Mouse (Mus musculus): ENCODE results near the gene Chpf. TPM values are rescaled to one million over a fixed set of nuclear protein-coding genes. Genes with fewer than 3 reads are reported as not detected.
A peak's percentile ranks its signal among the peaks of the same experiment; 100 is the strongest.

Chpf gene
- polyA plus RNA-seq, 1 experiment from 2014 or later, result 29.8 TPM

DNA sequence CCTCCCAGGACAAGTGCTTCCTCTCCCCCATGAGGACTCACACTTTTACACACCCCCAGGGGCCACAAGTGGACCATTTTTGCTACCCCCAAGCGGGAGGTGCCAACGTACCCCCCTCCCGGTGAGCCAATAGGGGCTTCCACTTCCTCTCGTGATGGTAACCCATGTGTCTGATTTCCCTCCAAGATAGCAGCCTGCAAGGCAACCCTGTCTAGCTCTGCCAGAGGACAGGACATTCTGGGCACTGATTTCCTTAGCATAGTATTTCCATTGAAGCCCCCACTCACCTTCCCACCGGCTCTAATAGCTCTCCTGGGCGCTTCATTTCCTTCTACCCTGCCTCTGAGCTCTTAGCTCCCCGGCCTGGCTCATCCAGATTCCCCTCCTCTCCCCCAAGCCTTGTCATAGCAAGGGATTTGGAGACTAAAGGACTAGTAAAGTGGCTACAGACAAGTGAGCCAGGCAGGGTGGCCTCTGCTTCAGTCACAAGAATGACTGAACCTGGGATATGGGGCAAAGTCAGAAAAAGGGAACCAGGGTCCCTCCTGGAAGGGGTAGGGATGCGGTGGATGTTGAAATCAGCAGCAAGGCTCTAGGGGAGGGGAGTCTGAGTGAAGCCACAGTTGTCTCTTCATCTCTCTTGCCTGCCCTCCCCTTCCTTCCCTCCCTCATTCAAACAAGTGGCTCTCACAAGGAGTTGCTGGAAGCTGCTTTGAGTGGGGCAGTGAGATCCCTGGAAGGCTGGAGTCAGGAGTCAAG lies 29.6 kb downstream of the Chpf start:
- 2% methylated on average over 8 of the region's 8 CpGs for WGBS
- peak overlapping the region; percentile 51; the same call in 1 of the 2 replicates for H3K4me3 ChIP-seq
- peak overlapping the region; percentile 75 for H3K27ac ChIP-seq
- H3K4me1 ChIP-seq (replicated peaks), result peaks cover 100% of the 10 kb centered on the region
- DNase-seq (ENCODE audit: low spot score), result peak; percentile 30
- no peaks in the 10 kb centered on the region for H3K9me3 ChIP-seq
- no peaks in the 10 kb centered on the region for H3K36me3 ChIP-seq
- peaks cover 99% of the 10 kb centered on the region for H3K27me3 ChIP-seq (ENCODE audit: insufficient read depth, poor library complexity, severe bottlenecking)

DNA sequence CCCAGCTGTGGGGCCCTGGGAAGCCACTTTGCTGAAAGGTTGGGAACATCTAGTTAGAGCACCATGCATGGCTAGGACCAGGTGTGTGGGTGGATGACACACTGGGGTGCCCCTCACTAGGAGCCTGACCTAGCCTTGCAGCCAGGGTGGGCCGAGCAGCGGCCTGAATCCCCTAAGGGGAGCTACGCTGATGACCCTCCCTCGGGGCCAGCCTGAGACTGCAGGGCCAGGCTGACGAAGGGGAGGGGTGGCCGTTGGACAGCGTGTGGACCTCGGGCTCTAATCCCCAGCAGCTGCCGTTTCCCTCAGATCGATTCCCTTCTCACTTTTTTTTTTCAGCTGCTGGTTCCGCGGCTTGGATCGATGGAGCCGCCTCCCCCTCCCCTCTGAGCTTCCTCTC lies 30.2 kb downstream of the Chpf start:
- Histone ChIP-seq H3K4me3 (peak overlapping the region; percentile 6), H3K9me3 (no peaks in the 10 kb centered on the region), H3K36me3 (no peaks in the 10 kb centered on the region), H3K27ac (peak overlapping the region; percentile 75), H3K4me1 (replicated peaks) (peaks cover 100% of the 10 kb centered on the region), H3K27me3 (ENCODE audit: insufficient read depth, poor library complexity, severe bottlenecking) (peaks cover 96% of the 10 kb centered on the region)
- under 1% methylated on average over 14 of the region's 14 CpGs for WGBS
- peak; percentile 51 for DNase-seq (ENCODE audit: low spot score)

DNA sequence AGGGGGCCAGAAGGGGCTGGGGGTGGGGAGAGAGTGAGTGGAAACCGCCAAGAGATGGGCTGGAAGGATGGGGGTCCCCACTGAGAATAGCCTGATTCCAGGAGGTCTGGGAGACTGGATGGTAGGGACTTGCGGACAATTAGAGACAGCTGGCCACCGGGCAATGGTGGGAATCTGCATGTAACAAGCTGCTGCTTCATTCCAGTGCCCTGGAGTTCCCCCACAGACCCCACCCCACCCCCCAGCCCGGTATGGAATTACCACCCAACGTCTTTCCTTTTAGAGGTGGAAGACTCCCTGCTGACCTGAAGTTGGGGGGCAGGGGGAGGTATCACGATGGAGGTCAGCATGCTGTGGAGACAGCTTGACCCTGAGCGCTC lies 31.1 kb downstream of the Chpf start:
- Histone ChIP-seq H3K27ac (peak overlapping the region; percentile 84), H3K9me3 (no peaks in the 10 kb centered on the region), H3K36me3 (0 out of 2 replicates have a peak, but pooled peaks cover 2% of the 10 kb centered on the region), H3K27me3 (ENCODE audit: insufficient read depth, poor library complexity, severe bottlenecking) (peaks cover 92% of the 10 kb centered on the region), H3K4me3 (peak overlapping the region; percentile 37), H3K4me1 (replicated peaks) (peaks cover 100% of the 10 kb centered on the region)
- DNase-seq (ENCODE audit: low spot score), result peak; percentile 65
- 2% methylated on average over 7 of the region's 7 CpGs for WGBS

DNA sequence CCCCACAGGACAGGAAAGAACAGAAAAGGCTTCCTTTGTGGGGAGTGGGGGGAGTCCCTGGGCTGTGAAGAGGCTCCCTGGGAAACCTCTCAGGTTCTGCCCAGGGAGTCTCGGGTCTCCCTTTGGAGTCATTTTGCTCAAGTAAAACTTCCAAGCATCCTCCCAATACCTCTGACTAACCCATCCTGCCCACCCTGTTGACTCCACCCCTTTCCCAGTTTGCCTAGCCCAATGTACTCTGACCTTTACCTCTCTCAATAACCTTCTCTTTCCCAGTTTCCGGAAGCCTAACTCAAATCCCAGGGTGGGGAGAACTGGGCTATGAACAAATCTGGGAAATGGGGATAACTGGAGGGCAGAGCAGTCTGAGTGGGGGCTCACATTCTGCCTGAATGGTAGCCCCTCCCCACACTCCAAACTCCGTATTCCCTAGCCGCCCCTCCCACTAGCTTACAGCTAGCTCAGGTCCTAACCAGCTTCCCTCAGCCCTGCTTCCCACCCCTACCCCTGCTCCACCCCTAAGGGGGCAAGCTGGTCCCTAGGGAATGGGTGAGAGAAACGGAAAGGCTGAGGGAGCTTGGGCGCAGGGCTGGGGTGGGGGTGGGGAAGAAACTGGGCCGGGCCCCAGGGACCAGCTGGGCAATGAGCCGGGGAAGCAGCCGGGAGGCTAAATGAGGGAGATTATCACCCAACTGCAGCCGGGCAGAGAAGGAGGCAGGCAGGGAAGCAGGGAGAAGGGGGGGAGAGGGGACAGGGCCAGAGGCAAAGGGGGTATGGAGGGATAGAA lies 31.6 kb downstream of the Chpf start:
- Histone ChIP-seq H3K36me3 (0 out of 2 replicates have a peak, but pooled peaks cover 2% of the 10 kb centered on the region), H3K4me1 (replicated peaks) (peaks cover 100% of the 10 kb centered on the region), H3K27ac (peak overlapping the region; percentile 84), H3K27me3 (ENCODE audit: insufficient read depth, poor library complexity, severe bottlenecking) (peaks cover 91% of the 10 kb centered on the region), H3K4me3 (peak overlapping the region; percentile 47), H3K9me3 (no peaks in the 10 kb centered on the region)
- 3% methylated on average over 10 of the region's 10 CpGs for WGBS
- peak; percentile 54 for DNase-seq (ENCODE audit: low spot score)

DNA sequence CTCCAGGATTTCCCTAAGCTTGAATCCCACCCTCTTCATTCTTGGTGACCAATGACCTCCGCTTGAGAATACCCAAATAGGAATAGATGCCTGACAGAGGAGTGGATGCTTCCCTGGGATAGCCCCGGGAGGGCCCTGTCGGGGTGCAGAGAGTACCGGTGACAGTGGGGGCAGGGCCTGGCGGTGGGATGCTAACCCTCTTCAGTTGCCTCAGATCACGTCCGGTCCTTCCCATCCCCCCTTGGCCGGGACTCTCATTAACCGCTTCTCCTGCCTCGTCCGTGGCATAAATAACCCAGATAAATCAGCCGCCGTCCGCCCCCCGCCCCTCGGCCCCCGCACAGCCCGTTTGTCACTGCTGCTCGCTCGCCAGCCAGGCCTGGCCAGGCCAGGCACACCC lies 32.5 kb downstream of the Chpf start:
- Histone ChIP-seq H3K9me3 (no peaks in the 10 kb centered on the region), H3K4me3 (peak overlapping the region; percentile 47), H3K27ac (peak overlapping the region; percentile 84), H3K27me3 (ENCODE audit: insufficient read depth, poor library complexity, severe bottlenecking) (peaks cover 83% of the 10 kb centered on the region), H3K36me3 (peaks cover 2% of the 10 kb centered on the region; the same call in 1 of the 2 replicates), H3K4me1 (replicated peaks) (peaks cover 100% of the 10 kb centered on the region)
- WGBS, result under 1% methylated on average over 20 of the region's 20 CpGs
- peak; percentile 52 for DNase-seq (ENCODE audit: low spot score)

DNA sequence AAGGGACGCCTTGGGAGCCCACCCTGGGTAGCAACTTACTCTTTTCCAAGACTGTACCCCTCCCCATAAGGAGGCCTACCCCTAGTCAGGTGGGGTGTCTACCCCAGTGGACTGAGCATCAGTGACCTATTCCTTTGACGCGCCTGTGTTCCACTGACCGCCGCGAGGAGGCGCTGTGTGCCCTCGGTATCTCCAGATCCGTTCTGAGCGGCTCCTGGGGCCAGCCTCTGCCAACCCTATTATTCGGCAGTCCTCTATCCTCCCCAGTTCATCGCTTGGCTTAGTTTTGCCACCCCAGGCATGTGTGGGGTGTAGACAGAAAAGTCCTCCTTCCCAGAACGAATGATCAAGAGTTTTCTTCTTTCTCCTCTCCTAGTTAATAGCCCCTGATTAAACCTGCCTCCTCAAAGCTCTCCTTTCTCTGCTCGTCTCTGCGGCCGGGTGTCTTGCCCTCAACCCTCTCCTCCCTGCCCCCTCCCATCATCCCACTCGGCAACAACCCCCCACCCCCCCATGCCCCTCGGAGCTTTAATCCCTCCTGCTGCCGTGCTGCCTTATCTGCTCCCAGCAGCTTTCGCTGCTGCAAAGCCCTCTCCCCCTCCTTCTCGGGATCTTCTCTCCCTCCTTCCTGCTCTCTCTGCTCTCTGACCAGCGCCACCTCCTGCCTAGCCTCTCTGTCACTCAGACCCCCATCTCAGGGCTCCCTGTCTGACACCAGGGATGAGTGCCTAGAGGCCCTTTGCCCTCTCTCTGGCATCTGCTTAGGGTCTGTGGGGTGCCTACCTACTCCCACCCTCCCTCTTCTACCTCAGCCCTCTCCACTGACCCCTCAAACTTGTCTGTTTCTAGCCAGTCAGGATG lies 33.1 kb downstream of the Chpf start:
- peak overlapping the region; percentile 84 for H3K27ac ChIP-seq
- peak; percentile 83 for DNase-seq (ENCODE audit: low spot score)
- H3K27me3 ChIP-seq (ENCODE audit: insufficient read depth, poor library complexity, severe bottlenecking), result peaks cover 76% of the 10 kb centered on the region
- H3K9me3 ChIP-seq, result no peaks in the 10 kb centered on the region
- peaks cover 100% of the 10 kb centered on the region for H3K4me1 ChIP-seq (replicated peaks)
- peak overlapping the region; percentile 47 for H3K4me3 ChIP-seq
- H3K36me3 ChIP-seq, result peaks cover 7% of the 10 kb centered on the region; the same call in 1 of the 2 replicates
- under 1% methylated on average over 22 of the region's 22 CpGs for WGBS

DNA sequence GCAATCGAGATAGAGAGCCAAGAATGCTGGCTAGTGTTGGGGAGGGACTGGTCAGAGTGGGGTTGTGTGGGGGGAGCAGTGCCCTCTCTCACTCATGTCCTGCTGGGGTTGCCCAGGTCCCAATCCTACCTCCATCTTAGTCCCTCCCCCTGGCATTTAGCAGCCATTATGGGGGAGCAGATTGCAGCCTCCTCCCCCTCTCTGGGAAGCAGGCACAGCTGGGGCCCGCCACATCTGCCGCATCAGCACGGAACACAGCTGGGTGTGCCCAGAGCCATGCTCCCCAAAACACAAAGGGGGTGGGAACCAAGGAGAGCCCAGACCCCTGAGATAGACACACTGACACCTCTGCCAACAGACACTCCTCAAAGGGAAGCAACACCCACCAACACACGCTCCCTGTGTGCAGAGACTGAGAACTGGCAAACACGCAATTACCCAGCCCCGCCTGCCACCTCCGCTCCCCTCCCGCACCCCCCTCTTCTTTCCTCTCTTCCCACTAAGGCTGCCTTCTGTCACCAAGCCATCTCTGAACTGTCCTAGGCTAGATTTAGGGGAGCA lies 33.9 kb downstream of the Chpf start:
- Histone ChIP-seq H3K27ac (peak overlapping the region; percentile 84), H3K4me1 (replicated peaks) (peaks cover 94% of the 10 kb centered on the region), H3K4me3 (peak overlapping the region; percentile 47), H3K27me3 (ENCODE audit: insufficient read depth, poor library complexity, severe bottlenecking) (peaks cover 69% of the 10 kb centered on the region), H3K9me3 (no peaks in the 10 kb centered on the region), H3K36me3 (peaks cover 14% of the 10 kb centered on the region)
- peak; percentile 16 for DNase-seq (ENCODE audit: low spot score)
- 17% methylated on average over 9 of the region's 9 CpGs for WGBS

DNA sequence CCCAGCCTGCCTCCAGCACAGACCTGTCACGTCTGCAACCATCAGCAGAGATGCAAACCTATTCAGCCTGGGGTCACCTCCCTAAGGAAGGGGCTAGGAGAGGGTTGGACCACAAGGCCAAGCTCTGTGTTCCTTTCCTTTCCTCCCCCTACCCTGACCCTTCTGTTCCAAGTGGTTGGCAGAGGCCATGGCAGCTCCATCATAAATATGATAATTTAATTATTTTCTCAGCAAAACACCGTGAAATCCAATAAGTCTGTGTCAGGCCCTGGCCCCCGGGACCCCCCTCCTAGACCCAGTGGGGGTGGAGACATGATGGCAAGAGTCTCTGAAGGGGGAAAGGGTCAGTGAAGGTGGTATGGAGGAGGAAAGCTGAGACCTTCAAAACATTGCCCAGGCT lies 34.9 kb downstream of the Chpf start:
- Histone ChIP-seq H3K27me3 (ENCODE audit: insufficient read depth, poor library complexity, severe bottlenecking) (peaks cover 58% of the 10 kb centered on the region), H3K36me3 (peaks cover 14% of the 10 kb centered on the region), H3K9me3 (no peaks in the 10 kb centered on the region), H3K27ac (peak overlapping the region; percentile 84), H3K4me3 (peak overlapping the region; percentile 25; the same call in 1 of the 2 replicates), H3K4me1 (replicated peaks) (peaks cover 85% of the 10 kb centered on the region)
- 19% methylated on average over 3 of the region's 3 CpGs for WGBS
- DNase-seq (ENCODE audit: low spot score), result peak; percentile 54

DNA sequence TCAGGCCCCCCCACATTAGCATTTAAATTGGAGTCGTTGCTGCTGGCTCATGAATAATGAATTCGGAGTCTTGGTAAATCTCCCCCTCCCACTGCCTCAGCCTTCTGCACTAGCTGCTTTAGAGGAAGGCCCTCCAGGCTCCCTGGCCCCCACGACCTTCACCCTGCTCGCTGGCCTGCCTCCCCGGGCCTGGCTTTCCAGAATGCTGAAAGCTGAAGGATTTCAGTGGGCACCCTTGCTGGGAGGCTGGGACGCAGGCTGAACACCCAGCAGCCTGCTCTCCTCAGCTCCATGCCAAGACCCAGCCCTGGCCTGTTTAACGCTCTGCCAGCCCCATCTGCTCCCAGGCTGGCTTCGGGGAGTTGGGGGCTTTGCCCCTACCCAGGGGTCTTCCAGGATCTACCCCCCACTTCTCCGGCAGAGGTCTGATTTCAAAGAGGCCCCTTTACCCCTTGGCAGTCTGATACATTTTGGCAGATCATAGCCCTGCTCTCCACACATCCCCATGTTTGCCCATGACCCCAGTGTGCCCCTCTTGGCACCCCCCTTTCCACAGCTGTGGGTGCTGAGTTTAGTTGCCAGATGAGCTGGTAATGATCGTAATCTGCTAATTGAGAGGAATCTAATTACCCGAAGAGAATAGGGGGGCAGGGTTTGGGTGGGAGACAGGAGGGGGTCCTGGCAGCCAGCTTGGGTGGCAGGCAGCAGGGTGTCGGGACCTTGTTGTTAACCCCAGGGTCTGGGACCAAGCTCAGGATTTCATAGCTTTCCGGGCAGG lies 35.7 kb downstream of the Chpf start:
- Histone ChIP-seq H3K27me3 (ENCODE audit: insufficient read depth, poor library complexity, severe bottlenecking) (peaks cover 51% of the 10 kb centered on the region), H3K9me3 (no peaks in the 10 kb centered on the region), H3K27ac (peak overlapping the region; percentile 83), H3K36me3 (peaks cover 14% of the 10 kb centered on the region), H3K4me3 (peak overlapping the region; percentile 25), H3K4me1 (replicated peaks) (peaks cover 83% of the 10 kb centered on the region)
- DNase-seq (ENCODE audit: low spot score), result peak; percentile 45
- WGBS, result 25% methylated on average over 13 of the region's 13 CpGs

DNA sequence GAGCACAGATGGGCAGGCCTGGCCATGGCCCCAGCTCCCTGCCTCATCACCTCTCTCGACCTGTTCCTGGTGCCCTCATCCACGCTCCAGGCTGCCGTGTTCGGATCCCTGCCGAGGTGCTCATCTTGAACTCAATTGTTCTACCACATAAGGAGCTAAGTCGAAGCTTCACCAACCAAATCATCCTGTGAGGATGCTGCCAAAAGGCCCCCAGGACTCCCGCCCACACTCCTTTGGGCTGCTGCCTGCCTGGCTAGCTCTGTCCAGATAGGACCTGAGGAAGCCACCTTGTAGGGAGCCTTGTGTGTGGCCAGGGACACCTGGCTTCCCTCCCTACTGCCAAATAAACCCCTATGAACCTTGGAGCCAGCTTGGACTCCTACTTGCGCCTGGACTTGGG lies 36.3 kb downstream of the Chpf start:
- Histone ChIP-seq H3K27me3 (ENCODE audit: insufficient read depth, poor library complexity, severe bottlenecking) (peaks cover 44% of the 10 kb centered on the region), H3K4me3 (no peak overlapping the region), H3K9me3 (no peaks in the 10 kb centered on the region), H3K27ac (peak overlapping the region; percentile 83), H3K4me1 (replicated peaks) (peaks cover 77% of the 10 kb centered on the region), H3K36me3 (peaks cover 14% of the 10 kb centered on the region)
- DNase-seq (ENCODE audit: low spot score), result no peak
- WGBS, result 33% methylated on average over 8 of the region's 8 CpGs

DNA sequence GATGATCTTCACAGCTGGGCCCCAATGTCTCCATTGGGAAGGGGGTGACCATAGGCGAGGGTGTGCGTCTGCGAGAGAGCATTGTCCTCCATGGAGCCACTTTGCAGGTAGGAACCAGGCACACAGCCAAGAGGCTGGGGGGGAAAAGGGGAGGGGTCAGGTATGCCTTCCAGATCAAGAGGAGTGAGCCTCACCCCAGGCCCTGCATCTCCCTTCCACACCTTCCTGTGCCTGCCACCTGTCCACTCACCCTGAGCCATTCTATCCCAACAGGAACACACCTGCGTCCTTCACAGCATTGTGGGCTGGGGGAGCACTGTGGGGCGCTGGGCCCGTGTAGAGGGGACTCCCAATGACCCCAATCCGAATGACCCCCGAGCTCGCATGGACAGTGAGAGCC lies 36.9 kb downstream of the Chpf start:
- Histone ChIP-seq H3K4me1 (replicated peaks) (peaks cover 71% of the 10 kb centered on the region), H3K36me3 (peaks cover 14% of the 10 kb centered on the region), H3K27me3 (ENCODE audit: insufficient read depth, poor library complexity, severe bottlenecking) (peaks cover 38% of the 10 kb centered on the region), H3K4me3 (no peak overlapping the region), H3K9me3 (no peaks in the 10 kb centered on the region), H3K27ac (peak overlapping the region; percentile 83; the same call in 1 of the 2 replicates)
- WGBS, result 83% methylated on average over 9 of the region's 9 CpGs
- DNase-seq (ENCODE audit: low spot score), result no peak

All from hindbrain, embryonic 10.5 days (tissue).